Mouse (Mus musculus) spleen, adult 18-20 months (tissue): ENCODE data around the gene Pdlim4.
"Not testable (repeated sequence)": the region's sequence is repeated elsewhere in the genome, so short reads cannot be mapped to it uniquely, and the experiment has no call there.

Experiments
- DNase-seq, 2 experiments: peaks; one replicate each; pipeline ENCODE4 v3.0.0; 2022; ENCODE audit warnings: mixed read lengths in 2 of 2

The Pdlim4 gene

GRCm38 (mm10) chr11:54011255-54011654 is 57.6 kb downstream of the Pdlim4 start:
- no peak for DNase-seq

GRCm38 (mm10) chr11:54008416-54008920 is 60.3 kb downstream of the Pdlim4 start:
- DNase-seq = no peak

- DNase-seq = no peak
These were observed 61.1 kb downstream of the Pdlim4 start for GRCm38 (mm10) chr11:54007717-54008116.

GRCm38 (mm10) chr11:54006901-54007300 is 61.9 kb downstream of the Pdlim4 start:
- no peak for DNase-seq

- DNase-seq = not testable (repeated sequence)
These were observed 62.5 kb downstream of the Pdlim4 start for GRCm38 (mm10) chr11:54006362-54006761.
